Mouse (Mus musculus): ENCODE measurements around the gene Rpl18. TPM values are rescaled to one million over a fixed set of nuclear protein-coding genes. Genes with fewer than 3 reads are reported as not detected.

Rpl18 gene
- total RNA-seq (2023): 3,071 TPM

GRCm38 (mm10) chr7:45715090-45715708 lies at the start of gene Rpl18:
Gene Rpl18, plus strand, starts transcription at chr7:45715457.

GRCm38 (mm10) chr7:45666161-45666560 lies 49.1 kb upstream of the Rpl18 start, which contains the start of gene Fut2:
Gene Fut2, minus strand, starts transcription at chr7:45666394.

GRCm38 (mm10) chr7:45683396-45684050 lies 31.7 kb upstream of the Rpl18 start, which contains the start of gene Ntn5:
Gene Ntn5, plus strand, starts transcription at chr7:45684022.

GRCm38 (mm10) chr7:45693921-45694591 lies 21.2 kb upstream of the Rpl18 start, which contains the start of gene Sec1:
Gene Sec1, minus strand, starts transcription at chr7:45694402.

GRCm38 (mm10) chr7:45699523-45700141 lies 15.6 kb upstream of the Rpl18 start, which contains the start of gene Car11:
Gene Car11, plus strand, starts transcription at chr7:45699843.

GRCm38 (mm10) chr7:45704730-45705442 lies 10.4 kb upstream of the Rpl18 start, which contains the start of gene Dbp:
Gene Dbp, plus strand, starts transcription at chr7:45705088.

GRCm38 (mm10) chr7:45717918-45718297 lies 2.7 kb downstream of the Rpl18 start, which contains the start of gene Sphk2:
Gene Sphk2, minus strand, starts transcription at chr7:45718002.

GRCm38 (mm10) chr7:45720413-45721233 lies 5.4 kb downstream of the Rpl18 start, which contains the start of gene Fam83e:
Gene Fam83e, plus strand, starts transcription at chr7:45721212.

GRCm38 (mm10) chr7:45725713-45726112 lies 10.5 kb downstream of the Rpl18 start, which contains the start of gene Spaca4:
Gene Spaca4, minus strand, starts transcription at chr7:45725813.

Other genes starting within 250 kb of the Rpl18 start
- 82.1 TPM for gene Bax, start 248.6 kb upstream of the Rpl18 start, total RNA-seq (2023)
- not detected for gene Tulp2, start 233.6 kb upstream of the Rpl18 start, total RNA-seq (2023)
- not detected for gene Gm45808, start 228.6 kb upstream of the Rpl18 start, total RNA-seq (2023)
- gene Dhdh, start 226.7 kb upstream of the Rpl18 start, total RNA-seq (2023): 1.1 TPM
- gene Nucb1, start 205.1 kb upstream of the Rpl18 start, total RNA-seq (2023): 78.1 TPM
- 996 TPM for gene Ppp1r15a, start 189.2 kb upstream of the Rpl18 start, total RNA-seq (2023)
- gene Plekha4, start 189.1 kb upstream of the Rpl18 start, total RNA-seq (2023): 0.77 TPM
- gene Hsd17b14, start 160.6 kb upstream of the Rpl18 start, total RNA-seq (2023): not detected
- gene Bcat2, start 145.3 kb upstream of the Rpl18 start, total RNA-seq (2023): 29.1 TPM
- not detected for gene Fgf21, start 100.0 kb upstream of the Rpl18 start, total RNA-seq (2023)
- 0.18 TPM for gene Fut1, start 98.2 kb upstream of the Rpl18 start, total RNA-seq (2023)
- 0.28 TPM for gene Izumo1, start 93.6 kb upstream of the Rpl18 start, total RNA-seq (2023)
- 0.52 TPM for gene Rasip1, start 88.0 kb upstream of the Rpl18 start, total RNA-seq (2023)
- gene Mamstr, start 75.5 kb upstream of the Rpl18 start, total RNA-seq (2023): not detected
- gene Fut2, start 49.1 kb upstream of the Rpl18 start, total RNA-seq (2023): not detected
- gene Ntn5, start 31.4 kb upstream of the Rpl18 start, total RNA-seq (2023): not detected
- gene Sec1, start 21.1 kb upstream of the Rpl18 start, total RNA-seq (2023): not detected
- gene Car11, start 15.6 kb upstream of the Rpl18 start, total RNA-seq (2023): 5.0 TPM
- gene Dbp, start 10.4 kb upstream of the Rpl18 start, total RNA-seq (2023): 34.2 TPM
- gene Sphk2, start 2.5 kb downstream of the Rpl18 start, total RNA-seq (2023): 30.4 TPM
- 3.1 TPM for gene Fam83e, start 5.8 kb downstream of the Rpl18 start, total RNA-seq (2023)
- not detected for gene Spaca4, start 10.4 kb downstream of the Rpl18 start, total RNA-seq (2023)
- 1.1 TPM for gene Lmtk3, start 68.3 kb downstream of the Rpl18 start, total RNA-seq (2023)
- gene Sult2b1, start 69.2 kb downstream of the Rpl18 start, total RNA-seq (2023): 3.8 TPM
- 119 TPM for gene Cyth2, start 99.1 kb downstream of the Rpl18 start, total RNA-seq (2023)
- 3.9 TPM for gene Kcnj14, start 109.3 kb downstream of the Rpl18 start, total RNA-seq (2023)
- 37.0 TPM for gene Grwd1, start 115.5 kb downstream of the Rpl18 start, total RNA-seq (2023)
- 60.4 TPM for gene Kdelr1, start 157.3 kb downstream of the Rpl18 start, total RNA-seq (2023)
- 0.43 TPM for gene Grin2d, start 162.9 kb downstream of the Rpl18 start, total RNA-seq (2023)
- gene Syngr4, start 181.3 kb downstream of the Rpl18 start, total RNA-seq (2023): not detected
- gene Tmem143, start 181.5 kb downstream of the Rpl18 start, total RNA-seq (2023): 8.9 TPM
- gene Emp3, start 205.9 kb downstream of the Rpl18 start, total RNA-seq (2023): 353 TPM
- 1.7 TPM for gene Ccdc114, start 208.6 kb downstream of the Rpl18 start, total RNA-seq (2023)

Measured in CD8-positive naive resting alpha-beta T cell, adult 57 days (primary cell).